In genomic region chr12:67426801-67427200, GRCm38 (mm10) we compare ENCODE assay signal across 24 mouse cellular contexts.
"Had no signal": no experiment of that assay in that cellular context is flagged by ENCODE, and none has a peak within 500 bp of the region (broad histone marks: within the 10 kb centered on the region; RNA-seq: fewer than 3 reads in every experiment).

No protein-coding gene starts in this region.

- H3K4me1 ChIP-seq: heart, embryonic 13.5 days; heart, embryonic 15.5 days; hindbrain, embryonic 13.5 days; hindbrain, embryonic 15.5 days; kidney, embryonic 15.5 days; limb, embryonic 13.5 days; limb, embryonic 15.5 days had no signal

- H3K4me2 ChIP-seq: heart, embryonic 11.5 days; heart, embryonic 13.5 days; heart, embryonic 15.5 days; hindbrain, embryonic 13.5 days; hindbrain, embryonic 15.5 days; kidney, embryonic 15.5 days; limb, embryonic 13.5 days; limb, embryonic 15.5 days had no signal

- H3K4me3 ChIP-seq: heart, adult 2 months; heart, embryonic 13.5 days; heart, embryonic 15.5 days; hindbrain, embryonic 13.5 days; hindbrain, embryonic 15.5 days; kidney, embryonic 15.5 days; limb, embryonic 13.5 days; limb, embryonic 15.5 days had no signal

- H3K9ac ChIP-seq: heart, embryonic 13.5 days; heart, embryonic 15.5 days; hindbrain, embryonic 13.5 days; hindbrain, embryonic 15.5 days; kidney, embryonic 15.5 days; limb, embryonic 13.5 days; limb, embryonic 15.5 days had no signal

- H3K36me3 ChIP-seq: heart, embryonic 13.5 days; heart, embryonic 15.5 days; hindbrain, embryonic 13.5 days; hindbrain, embryonic 15.5 days; kidney, embryonic 15.5 days; limb, embryonic 13.5 days; limb, embryonic 15.5 days had no signal

- H3K27me3 ChIP-seq: heart, embryonic 13.5 days; heart, embryonic 15.5 days; hindbrain, embryonic 13.5 days; hindbrain, embryonic 15.5 days; kidney, embryonic 15.5 days; limb, embryonic 13.5 days; limb, embryonic 15.5 days had no signal

- H3K27ac ChIP-seq: heart, adult 2 months; heart, embryonic 13.5 days; heart, embryonic 15.5 days; hindbrain, embryonic 13.5 days; hindbrain, embryonic 15.5 days; hindbrain, postnatal 0 days; kidney, embryonic 15.5 days; kidney, postnatal 0 days; limb, embryonic 13.5 days; limb, embryonic 15.5 days had no signal

- H3K9me3 ChIP-seq: heart, embryonic 13.5 days; heart, embryonic 15.5 days; hindbrain, embryonic 13.5 days; hindbrain, embryonic 15.5 days; kidney, embryonic 15.5 days; limb, embryonic 13.5 days; limb, embryonic 15.5 days had no signal

- ATAC-seq: hindbrain, postnatal 0 days; intestine, embryonic 16.5 days had no signal

- DNase-seq: gastrocnemius, postnatal 14 days; gastrocnemius, postnatal 36 days; heart, adult 2 months; heart, postnatal 14 days; heart, postnatal 36 days; kidney, adult 11 months; kidney, adult 2 months; kidney, adult 9 months; kidney, postnatal 14 days; kidney, postnatal 36 days; layer of hippocampus, adult 9-11 months; layer of hippocampus, postnatal 36 days; left cerebral cortex, postnatal 4 days had no signal
